Comparison of ENCODE assay signal across 14 mouse cellular contexts in the genomic region with DNA sequence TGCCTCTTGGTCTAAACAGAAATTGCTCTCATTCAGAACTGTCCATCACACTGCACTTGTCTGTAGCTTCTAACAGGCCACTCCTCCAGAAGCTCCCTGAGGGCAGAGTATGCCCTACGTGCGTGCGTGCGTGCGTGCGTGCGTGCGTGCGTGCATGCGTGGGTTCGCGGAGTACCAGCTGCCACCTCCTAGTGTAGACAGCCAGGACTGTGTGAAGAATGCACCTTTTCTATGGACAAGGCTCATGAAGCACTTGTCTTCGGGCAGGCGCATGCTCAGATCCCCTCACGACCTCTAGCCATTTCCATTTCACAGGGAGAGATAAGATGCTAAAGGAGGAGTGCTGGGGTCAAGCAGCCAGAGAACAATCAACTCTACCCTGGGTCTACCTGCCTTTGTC. TPM values are rescaled to one million over a fixed set of nuclear protein-coding genes. Genes with fewer than 3 reads are reported as not detected.
DNase-seq lines count a peak whose midpoint lies in the region.
"Had no signal": no experiment of that assay in that cellular context is flagged by ENCODE, and none has a peak within 500 bp of the region (broad histone marks: within the 10 kb centered on the region; RNA-seq: fewer than 3 reads in every experiment).

No protein-coding gene starts in this region.

- DNase-seq in retina, postnatal 1 day = peak; percentile 9
- no peak for DNase-seq in retina, embryonic 14.5 days (ENCODE audit: low spot score)
- peak; percentile 78 for DNase-seq in R1 (ENCODE audit: low read depth, low spot score)
- DNase-seq in adrenal gland, postnatal 10 days = no peak
- DNase-seq in urinary bladder, postnatal 25 days (ENCODE audit: low spot score) = no peak
- DNase-seq: adrenal gland, adult 8-10 months; adrenal gland, postnatal 25 days; B cell, adult 2 months; cerebellum, adult 11 months; cerebellum, adult 18-20 months; cerebellum, adult 9-10 months; cerebellum, postnatal 10 days; cerebellum, postnatal 25 days; forebrain, postnatal 0 days had no signal

RNA-seq across cellular contexts. Expression of a gene that starts 7.2 kb away (rescaled TPM):
- total RNA-seq in adrenal gland, postnatal 10 days (2021) = 1 to 10 TPM in 1 of 2 experiments, under 1 TPM in 1; 0.90 to 1.2 TPM

RNA-seq across cellular contexts. Expression of a gene that starts 17.6 kb away (rescaled TPM):
- 10 to 100 TPM; 32.6 to 37.2 TPM for total RNA-seq in adrenal gland, postnatal 10 days (2021)

RNA-seq across cellular contexts. Expression of a gene that starts 37.4 kb away (rescaled TPM):
- 10 to 100 TPM; 11.9 to 12.0 TPM for total RNA-seq in adrenal gland, postnatal 10 days (2021)

RNA-seq across cellular contexts. Expression of a gene that starts 51.7 kb away (rescaled TPM):
- 10 to 100 TPM; 27.4 to 35.3 TPM for total RNA-seq in adrenal gland, postnatal 10 days (2021)

RNA-seq across cellular contexts. Expression of a gene that starts 54.4 kb away (rescaled TPM):
- 10 to 100 TPM; 47.1 to 50.3 TPM for total RNA-seq in adrenal gland, postnatal 10 days (2021)

Comparison
In these comparisons a context has a peak if more than half of its experiments do, and no peak if none do; other contexts are left out.
1. DNase-seq: peak in retina, postnatal 1 day (single experiment) and R1 (single experiment); none in retina, embryonic 14.5 days (single experiment), adrenal gland, postnatal 10 days (single experiment) and urinary bladder, postnatal 25 days (single experiment).